Mouse (Mus musculus) erythroblast, embryonic 14.5 days (primary cell): ENCODE results near the gene Rtp1.

Experiments used
- GATA1 ChIP-seq: IDR thresholded peaks from 2 replicates; pipeline ENCODE4 v1.6.1; 2012; ENCODE audit warnings: low read length, inconsistent platforms, mixed read lengths
- TAL1 ChIP-seq: IDR thresholded peaks from 3 replicates; pipeline ENCODE4 v1.6.1; 2012; ENCODE audit warnings: low read length, inconsistent platforms, mixed read lengths

GRCm38 (mm10) chr16:23456534-23456933 is 27.6 kb downstream of the Rtp1 start:
- TF ChIP-seq TAL1 (no peak), GATA1 (no peak)
